Mouse (Mus musculus) hindbrain, embryonic 13.5 days (tissue): ENCODE measurements around the gene Olfr698. TPM values are rescaled to one million over a fixed set of nuclear protein-coding genes. Genes with fewer than 3 reads are reported as not detected.

Experiments
- polyA plus RNA-seq: library from polyadenylated mRNA; unstranded; fragments of >200 nt; fragmentation: Nextera tagmentation; extraction: Ambion mirVana; gene quantifications from 2 replicates; pipeline ENCODE4 v1.2.1, GENCODE M21; 2015

Gene Olfr698
- polyA plus RNA-seq, 1 experiment from 2014 or later: not detected

Other genes with a start within 250 kb of the Olfr698 start
- not detected in 2 replicates for gene Olfr693, start 74.8 kb downstream of the Olfr698 start, polyA plus RNA-seq
- gene Olfr694, start 63.6 kb downstream of the Olfr698 start, polyA plus RNA-seq: not detected in 2 replicates
- gene Olfr695, start 39.0 kb downstream of the Olfr698 start, polyA plus RNA-seq: not detected in 2 replicates
- not detected in 2 replicates for gene Olfr697, start 13.0 kb downstream of the Olfr698 start, polyA plus RNA-seq
- gene Olfr699, start 37.8 kb upstream of the Olfr698 start, polyA plus RNA-seq: not detected in 2 replicates
- gene Olfr700, start 53.4 kb upstream of the Olfr698 start, polyA plus RNA-seq: not detected in 2 replicates
- not detected in 2 replicates for gene Olfr701, start 58.7 kb upstream of the Olfr698 start, polyA plus RNA-seq
- gene Olfr702, start 78.5 kb upstream of the Olfr698 start, polyA plus RNA-seq: not detected in 2 replicates
- gene Olfr703, start 88.0 kb upstream of the Olfr698 start, polyA plus RNA-seq: not detected in 2 replicates
- gene Olfr704, start 107.8 kb upstream of the Olfr698 start, polyA plus RNA-seq: not detected in 2 replicates
- not detected in 2 replicates for gene Olfr705, start 121.5 kb upstream of the Olfr698 start, polyA plus RNA-seq
- gene Olfr706, start 132.8 kb upstream of the Olfr698 start, polyA plus RNA-seq: not detected in 2 replicates
- not detected in 2 replicates for gene Olfr707, start 145.8 kb upstream of the Olfr698 start, polyA plus RNA-seq
- gene Olfr1532-ps1, start 152.6 kb upstream of the Olfr698 start, polyA plus RNA-seq: not detected in 2 replicates
- not detected in 2 replicates for gene Olfr709-ps1, start 176.8 kb upstream of the Olfr698 start, polyA plus RNA-seq
- not detected in 2 replicates for gene Olfr710, start 192.9 kb upstream of the Olfr698 start, polyA plus RNA-seq
- not detected in 2 replicates for gene Olfr6, start 208.5 kb upstream of the Olfr698 start, polyA plus RNA-seq
- not detected in 2 replicates for gene Olfr711, start 220.1 kb upstream of the Olfr698 start, polyA plus RNA-seq